Comparison of ENCODE assay signal across 24 mouse cellular contexts in the genomic region with DNA sequence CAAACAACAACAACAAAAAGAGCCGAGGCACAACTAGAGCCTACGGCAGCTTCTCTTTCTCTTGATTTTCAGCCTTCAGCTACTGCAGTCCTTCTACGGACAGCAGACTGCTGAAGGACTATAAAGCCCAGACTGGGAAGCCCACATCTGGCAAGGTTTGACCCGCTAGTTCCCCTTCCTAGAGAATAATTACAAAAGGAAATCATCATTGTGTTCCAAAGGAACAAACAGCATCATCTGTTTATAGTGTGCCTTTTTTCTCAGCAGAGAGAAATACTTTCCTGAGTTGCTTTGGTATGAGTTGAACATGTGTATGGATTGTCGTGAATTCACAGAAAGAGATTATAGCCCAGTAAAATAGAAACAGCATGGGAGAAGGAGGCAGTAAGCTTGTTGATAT. TPM values are rescaled to one million over a fixed set of nuclear protein-coding genes. Genes with fewer than 3 reads are reported as not detected.
A peak's percentile ranks its signal among the peaks of the same experiment; 100 is the strongest.
DNase-seq lines count a peak whose midpoint lies in the region; ATAC-seq and TF ChIP-seq lines count a peak whose summit lies in the region.
"Had no signal": no experiment of that assay in that cellular context is flagged by ENCODE, and none has a peak within 500 bp of the region (broad histone marks: within the 10 kb centered on the region; RNA-seq: fewer than 3 reads in every experiment).

No protein-coding gene starts in this region.

- no peak for TF ChIP-seq POLR2A in heart, adult 2 months (IDR thresholded peaks at IDR 0.05; ENCODE audit: insufficient read depth, low read depth, low read length)

- H3K4me2 ChIP-seq in midbrain, embryonic 11.5 days: no peak overlapping the region
- H3K4me2 ChIP-seq in midbrain, embryonic 15.5 days: no peak overlapping the region
- H3K4me2 ChIP-seq: embryonic facial prominence, embryonic 12.5 days; forebrain, embryonic 13.5 days; forebrain, embryonic 15.5 days had no signal

- no peaks in the 10 kb centered on the region for H3K9me3 ChIP-seq in midbrain, embryonic 11.5 days (ENCODE audit: control insufficient read depth, low read length)
- no peaks in the 10 kb centered on the region for H3K9me3 ChIP-seq in midbrain, embryonic 15.5 days
- H3K9me3 ChIP-seq: embryonic facial prominence, embryonic 10.5 days; embryonic facial prominence, embryonic 12.5 days; forebrain, embryonic 13.5 days; forebrain, embryonic 15.5 days; G1E had no signal

- intact Hi-C loops in heart, adult 2 months (cut with DNase I): no loop called here

- TF ChIP-seq EP300 in heart, adult 2 months (IDR thresholded peaks at IDR 0.05; ENCODE audit: insufficient read depth, low read depth, low read length): no peak

- 56% methylated on average over 5 of the region's 5 CpGs for WGBS in heart, adult 2 months
- WGBS in midbrain, embryonic 11.5 days: 87% methylated on average over 5 of the region's 5 CpGs
- 79% methylated on average over 5 of the region's 5 CpGs for whole genome bisulfite sequencing in midbrain, embryonic 15.5 days

- H3K4me1 ChIP-seq in heart, adult 2 months (ENCODE audit: control insufficient read depth, insufficient read depth, low read length): no peaks in the 10 kb centered on the region
- H3K4me1 ChIP-seq in midbrain, embryonic 11.5 days (ENCODE audit: control insufficient read depth, insufficient read depth, low read length): peaks cover 17% of the 10 kb centered on the region
- H3K4me1 ChIP-seq in midbrain, embryonic 15.5 days: peaks cover 14% of the 10 kb centered on the region
- H3K4me1 ChIP-seq: embryonic facial prominence, embryonic 12.5 days had no signal

- DNase-seq in heart, adult 11 months: peak; percentile 13
- DNase-seq in heart, adult 2 months: no peak
- peak; percentile 31 for DNase-seq in lung, postnatal 25 days (ENCODE audit: low spot score)
- no peak for DNase-seq in lung, adult 18-20 months
- DNase-seq in midbrain, embryonic 11.5 days (ENCODE audit: low spot score, missing footprints): peak; percentile 61
- DNase-seq: adrenal gland, adult 8-10 months; adrenal gland, postnatal 14 days; adrenal gland, postnatal 36 days; B cell, adult 2 months; cerebellum, adult 11-12 months; cerebellum, adult 2 months; cerebellum, adult 9-10 months; cerebellum, postnatal 10 days; cerebellum, postnatal 25 days had no signal

- no peak overlapping the region for H3K9ac ChIP-seq in heart, adult 2 months (ENCODE audit: low read depth, low read length)
- H3K9ac ChIP-seq in midbrain, embryonic 11.5 days (ENCODE audit: low read length): no peak overlapping the region
- no peak overlapping the region for H3K9ac ChIP-seq in midbrain, embryonic 15.5 days
- H3K9ac ChIP-seq: embryonic facial prominence, embryonic 12.5 days; forebrain, embryonic 13.5 days; forebrain, embryonic 15.5 days had no signal

- H3K4me3 ChIP-seq in heart, adult 2 months: no peak overlapping the region
- H3K4me3 ChIP-seq in midbrain, embryonic 11.5 days (ENCODE audit: low read depth, low read length): no peak overlapping the region
- H3K4me3 ChIP-seq in midbrain, embryonic 15.5 days: no peak overlapping the region
- H3K4me3 ChIP-seq: embryonic facial prominence, embryonic 10.5 days; embryonic facial prominence, embryonic 12.5 days; forebrain, embryonic 13.5 days; forebrain, embryonic 15.5 days had no signal

- no peaks in the 10 kb centered on the region for H3K79me2 ChIP-seq in heart, adult 2 months (replicated peaks; ENCODE audit: control insufficient read depth, insufficient read depth, low read length)

- no peaks in the 10 kb centered on the region for H3K27me3 ChIP-seq in heart, adult 2 months (ENCODE audit: control insufficient read depth, insufficient read depth, low read length)
- no peaks in the 10 kb centered on the region for H3K27me3 ChIP-seq in midbrain, embryonic 11.5 days (ENCODE audit: control insufficient read depth, insufficient read depth, low read length)
- no peaks in the 10 kb centered on the region for H3K27me3 ChIP-seq in midbrain, embryonic 15.5 days (replicated peaks)
- H3K27me3 ChIP-seq: CH12.LX; embryonic facial prominence, embryonic 12.5 days; forebrain, embryonic 15.5 days had no signal

- H3K36me3 ChIP-seq in heart, adult 2 months (ENCODE audit: control insufficient read depth, insufficient read depth, low read length): peaks cover 7% of the 10 kb centered on the region
- no peaks in the 10 kb centered on the region for H3K36me3 ChIP-seq in midbrain, embryonic 11.5 days (ENCODE audit: control insufficient read depth, insufficient read depth, low read length)
- H3K36me3 ChIP-seq in midbrain, embryonic 15.5 days (replicated peaks): no peaks in the 10 kb centered on the region
- H3K36me3 ChIP-seq: embryonic facial prominence, embryonic 10.5 days; embryonic facial prominence, embryonic 12.5 days; forebrain, embryonic 15.5 days; G1E had no signal

- no peak overlapping the region for H3K27ac ChIP-seq in heart, adult 2 months
- no peak overlapping the region for H3K27ac ChIP-seq in midbrain, embryonic 11.5 days (ENCODE audit: low read depth, low read length)
- H3K27ac ChIP-seq in midbrain, embryonic 15.5 days: no peak overlapping the region
- H3K27ac ChIP-seq: embryonic facial prominence, embryonic 10.5 days; embryonic facial prominence, embryonic 12.5 days; forebrain, embryonic 13.5 days; forebrain, embryonic 15.5 days had no signal

- no peak for TF ChIP-seq CTCF in heart, adult 2 months (IDR thresholded peaks at IDR 0.05)

- ATAC-seq in midbrain, embryonic 11.5 days (ENCODE audit: low FRiP score): no peak
- ATAC-seq in midbrain, embryonic 15.5 days (replicated peaks): no peak
- ATAC-seq: activated CD4-positive, CD25-positive, alpha-beta regulatory T cell, adult 4 months; CD4-positive, CD25-positive, alpha-beta regulatory T cell, adult 4 months; forebrain, embryonic 13.5 days; forebrain, embryonic 15.5 days; Patski had no signal

RNA-seq across cellular contexts. Expression of a gene that starts 20.6 kb away (rescaled TPM):
- total RNA-seq in heart, adult 2 months (2021): under 1 TPM in 1 of 2 experiments, not detected in 1; 0.08 TPM
- 0.20 and 0.23 TPM in 2 replicates for polyA plus RNA-seq in heart, adult 2 months (2012; rRNA removed)
- polyA plus RNA-seq in midbrain, embryonic 11.5 days (2014; fragmentation: Nextera tagmentation; extraction: Ambion mirVana): 0.85 and 0.86 TPM in 2 replicates
- polyA plus RNA-seq in midbrain, embryonic 15.5 days (2015; fragmentation: Nextera tagmentation; extraction: Ambion mirVana): 0.19 and 0.27 TPM in 2 replicates
- total RNA-seq: CH12.LX had no signal
- polyA plus RNA-seq: activated CD4-positive, CD25-positive, alpha-beta regulatory T cell, adult 4 months; CD4-positive, CD25-positive, alpha-beta regulatory T cell, adult 4 months had no signal

RNA-seq across cellular contexts. Expression of a gene that starts 32.1 kb away (rescaled TPM):
- 10 to 100 TPM; 33.4 to 33.6 TPM for total RNA-seq in heart, adult 2 months (2021)
- polyA plus RNA-seq in heart, adult 2 months (2012; rRNA removed): 41.4 and 43.1 TPM in 2 replicates
- polyA plus RNA-seq in midbrain, embryonic 11.5 days (2014; fragmentation: Nextera tagmentation; extraction: Ambion mirVana): 26.5 and 30.8 TPM in 2 replicates
- polyA plus RNA-seq in midbrain, embryonic 15.5 days (2015; fragmentation: Nextera tagmentation; extraction: Ambion mirVana): 23.3 and 32.1 TPM in 2 replicates
- total RNA-seq: CH12.LX had no signal
- polyA plus RNA-seq: G1E had no signal

Comparison
In these comparisons a context has a peak if more than half of its experiments do, and no peak if none do; other contexts are left out.
1. DNase-seq: peak in heart, adult 11 months (single experiment), lung, postnatal 25 days (single experiment) and midbrain, embryonic 11.5 days (single experiment); none in heart, adult 2 months (0 of 2) and lung, adult 18-20 months (0 of 2).